In genomic region chr17:15419534-15419933, GRCm38 (mm10) we compare ENCODE assay signal across 13 mouse cellular contexts. TPM values are rescaled to one million over a fixed set of nuclear protein-coding genes. Genes with fewer than 3 reads are reported as not detected.
DNase-seq lines count a peak whose midpoint lies in the region; ATAC-seq and TF ChIP-seq lines count a peak whose summit lies in the region.
"Had no signal": no experiment of that assay in that cellular context is flagged by ENCODE, and none has a peak within 500 bp of the region (broad histone marks: within the 10 kb centered on the region; RNA-seq: fewer than 3 reads in every experiment).

No protein-coding gene starts in this region.

- H3K4me2 ChIP-seq in heart, embryonic 14.5 days (ENCODE audit: low read length) = no peak overlapping the region
- H3K4me2 ChIP-seq in lung, embryonic 14.5 days = no peak overlapping the region
- H3K4me2 ChIP-seq in liver, postnatal 0 days (ENCODE audit: low read depth, low read length) = no peak overlapping the region
- H3K4me2 ChIP-seq: liver, embryonic 15.5 days had no signal

- H3K27me3 ChIP-seq in cerebellum, adult 2 months (ENCODE audit: control insufficient read depth, insufficient read depth, low read length) = no peaks in the 10 kb centered on the region
- H3K27me3 ChIP-seq in heart, embryonic 14.5 days (ENCODE audit: control insufficient read depth, insufficient read depth, low read length) = no peaks in the 10 kb centered on the region
- no peaks in the 10 kb centered on the region for H3K27me3 ChIP-seq in lung, embryonic 14.5 days (ENCODE audit: insufficient read depth, low read length)
- H3K27me3 ChIP-seq in liver, postnatal 0 days (ENCODE audit: insufficient read depth, low read length) = no peaks in the 10 kb centered on the region
- H3K27me3 ChIP-seq: liver, embryonic 15.5 days had no signal

- no peak for TF ChIP-seq POLR2A in cerebellum, adult 2 months (IDR thresholded peaks at IDR 0.05; ENCODE audit: borderline replicate concordance, insufficient read depth, low read length)
- TF ChIP-seq POLR2A in lung, adult 2 months (IDR thresholded peaks at IDR 0.05; ENCODE audit: borderline replicate concordance, extremely low read depth, low read depth, low read length) = no peak

- DNase-seq in cerebellum, adult 2 months = no peak
- DNase-seq in cerebellum, adult 8-10 months = no peak
- no peak for DNase-seq in heart, adult 8-10 months (ENCODE audit: low spot score)
- no peak for DNase-seq in lung, embryonic 14.5 days
- no peak for DNase-seq in lung, adult 2 months
- DNase-seq in liver, postnatal 0 days = no peak
- DNase-seq: cerebellum, postnatal 10 days; spleen, adult 18-20 months had no signal

- H3K4me3 ChIP-seq in cerebellum, adult 2 months (replicated peaks; ENCODE audit: insufficient read depth, low read depth, low read length) = no peak overlapping the region
- no peak overlapping the region for H3K4me3 ChIP-seq in heart, embryonic 14.5 days (ENCODE audit: control insufficient read depth in 1 of 2, insufficient read depth in 1 of 2, low read depth in 1 of 2, low read length in 2 of 2)
- no peak overlapping the region for H3K4me3 ChIP-seq in lung, embryonic 14.5 days (ENCODE audit: low read depth, low read length)
- no peak overlapping the region for H3K4me3 ChIP-seq in lung, adult 2 months (replicated peaks; ENCODE audit: extremely low read depth, low read depth, low read length)
- no peak overlapping the region for H3K4me3 ChIP-seq in liver, postnatal 0 days (ENCODE audit: low read depth, low read length)
- H3K4me3 ChIP-seq: liver, embryonic 15.5 days; midbrain, embryonic 10.5 days had no signal

- H3K36me3 ChIP-seq in heart, embryonic 14.5 days (ENCODE audit: control insufficient read depth, insufficient read depth, low read length) = peaks cover 95% of the 10 kb centered on the region
- peaks cover 88% of the 10 kb centered on the region for H3K36me3 ChIP-seq in lung, embryonic 14.5 days (ENCODE audit: insufficient read depth)
- peaks cover 56% of the 10 kb centered on the region for H3K36me3 ChIP-seq in liver, postnatal 0 days (replicated peaks; ENCODE audit: insufficient read depth, low read length)

- TF ChIP-seq EP300 in liver, postnatal 0 days (IDR thresholded peaks at IDR 0.05; ENCODE audit: low read depth) = no peak

- peak; percentile 6; the same call in 1 of the 2 replicates for TF ChIP-seq CTCF in cerebellum, adult 2 months (IDR thresholded peaks at IDR 0.05; ENCODE audit: borderline replicate concordance, insufficient read depth, low read depth, low read length)
- TF ChIP-seq CTCF in lung, embryonic 14.5 days (IDR thresholded peaks at IDR 0.05; ENCODE audit: low read depth) = peak; percentile 29
- TF ChIP-seq CTCF in lung, adult 2 months (IDR thresholded peaks at IDR 0.05; ENCODE audit: insufficient read depth, low read length) = no peak
- peak; percentile 52 for TF ChIP-seq CTCF in liver, postnatal 0 days (IDR thresholded peaks at IDR 0.05; ENCODE audit: low read depth)

- peak; percentile 31; the same call in 1 of the 2 replicates for ATAC-seq in heart, embryonic 14.5 days (ENCODE audit: insufficient number of reproducible peaks, insufficient read depth, low FRiP score, low read depth)
- no peak for ATAC-seq in lung, embryonic 14.5 days (ENCODE audit: insufficient read depth)
- ATAC-seq in liver, postnatal 0 days = peak; percentile 57
- ATAC-seq in erythroid progenitor cell, adult 5-6 weeks (replicated peaks; ENCODE audit: low FRiP score, poor library complexity, severe bottlenecking) = no peak
- ATAC-seq: hindbrain, embryonic 16.5 days had no signal

- H3K9ac ChIP-seq in heart, embryonic 14.5 days (ENCODE audit: low read length) = no peak overlapping the region
- no peak overlapping the region for H3K9ac ChIP-seq in lung, embryonic 14.5 days
- H3K9ac ChIP-seq in liver, postnatal 0 days (replicated peaks) = no peak overlapping the region
- H3K9ac ChIP-seq: liver, embryonic 15.5 days had no signal

- 90% methylated on average over 8 of the region's 8 CpGs for WGBS in cerebellum, adult 2 months
- WGBS in heart, embryonic 14.5 days = 60% methylated on average over 8 of the region's 8 CpGs
- 75% methylated on average over 8 of the region's 8 CpGs for WGBS in lung, embryonic 14.5 days
- 89% methylated on average over 8 of the region's 8 CpGs for WGBS in lung, adult 2 months
- 70% methylated on average over 8 of the region's 8 CpGs for WGBS in liver, postnatal 0 days (ENCODE audit: insufficient replicate concordance)

- no peaks in the 10 kb centered on the region for H3K4me1 ChIP-seq in cerebellum, adult 2 months (ENCODE audit: control insufficient read depth, insufficient read depth, low read length)
- peaks cover 0 to 6% of the 10 kb centered on the region in 2 experiments; a peak in 2 of 4 replicates for H3K4me1 ChIP-seq in heart, embryonic 14.5 days (ENCODE audit: control insufficient read depth in 2 of 2, insufficient read depth in 2 of 2, low read length in 2 of 2)
- H3K4me1 ChIP-seq in lung, embryonic 14.5 days (ENCODE audit: insufficient read depth) = no peaks in the 10 kb centered on the region
- H3K4me1 ChIP-seq in lung, adult 2 months (ENCODE audit: control insufficient read depth, insufficient read depth, low read length) = no peaks in the 10 kb centered on the region
- H3K4me1 ChIP-seq in liver, postnatal 0 days (ENCODE audit: insufficient read depth) = no peaks in the 10 kb centered on the region
- H3K4me1 ChIP-seq: liver, embryonic 15.5 days; midbrain, embryonic 10.5 days had no signal

- no peak overlapping the region for H3K27ac ChIP-seq in cerebellum, adult 2 months (ENCODE audit: insufficient read depth, low read length)
- no peak overlapping the region for H3K27ac ChIP-seq in heart, embryonic 14.5 days (replicated peaks in 1 of 2; ENCODE audit: control insufficient read depth in 1 of 2, insufficient read depth in 1 of 2, low read depth in 2 of 2, low read length in 2 of 2)
- no peak overlapping the region for H3K27ac ChIP-seq in lung, embryonic 14.5 days (ENCODE audit: low read depth)
- H3K27ac ChIP-seq in liver, postnatal 0 days (ENCODE audit: low read depth) = no peak overlapping the region
- H3K27ac ChIP-seq: liver, embryonic 15.5 days; midbrain, embryonic 10.5 days had no signal

- H3K9me3 ChIP-seq in heart, embryonic 14.5 days (ENCODE audit: control insufficient read depth, low read length) = no peaks in the 10 kb centered on the region
- H3K9me3 ChIP-seq in lung, embryonic 14.5 days (ENCODE audit: low read depth, low read length) = no peaks in the 10 kb centered on the region
- H3K9me3 ChIP-seq in liver, postnatal 0 days (ENCODE audit: low read length) = 0 out of 2 replicates have a peak, but pooled peaks cover 3% of the 10 kb centered on the region
- H3K9me3 ChIP-seq: liver, embryonic 15.5 days had no signal

RNA-seq across cellular contexts. Expression of gene Fam120b, which starts 23.5 kb away (rescaled TPM):
- polyA plus RNA-seq in cerebellum, adult 2 months (2012; rRNA removed) = 33.8 TPM in 2 replicates
- 16.5 and 17.5 TPM in 2 replicates for polyA plus RNA-seq in heart, embryonic 14.5 days (2014; fragmentation: Nextera tagmentation; extraction: Ambion mirVana)
- 10 to 100 TPM; 11.2 to 14.7 (median 14.2) TPM for total RNA-seq in heart, adult 8-10 months (2022)
- polyA plus RNA-seq in lung, embryonic 14.5 days (2014; fragmentation: Nextera tagmentation; extraction: Ambion mirVana) = 25.0 and 26.6 TPM in 2 replicates
- polyA plus RNA-seq in lung, adult 2 months (2012; rRNA removed) = 9.9 and 11.5 TPM in 2 replicates
- 5.0 and 5.2 TPM in 2 replicates for polyA plus RNA-seq in liver, postnatal 0 days (2015; fragmentation: Nextera tagmentation; extraction: Ambion mirVana)
- 0.36 and 2.9 TPM in 2 replicates for total RNA-seq in erythroid progenitor cell, adult 5-6 weeks (2015; ENCODE audit: low replicate concordance)
- total RNA-seq in erythroid progenitor cell, adult 5-6 weeks (2017; ENCODE audit: low replicate concordance) = 2.8 and 5.9 TPM in 2 replicates

RNA-seq across cellular contexts. Expression of gene Dll1, which starts 42.9 kb away (rescaled TPM):
- 5.2 and 6.2 TPM in 2 replicates for polyA plus RNA-seq in cerebellum, adult 2 months (2012; rRNA removed)
- polyA plus RNA-seq in heart, embryonic 14.5 days (2014; fragmentation: Nextera tagmentation; extraction: Ambion mirVana) = 4.7 and 4.9 TPM in 2 replicates
- total RNA-seq in heart, adult 8-10 months (2022) = 1 to 10 TPM; 3.7 to 7.3 (median 5.7) TPM
- 3.1 and 3.4 TPM in 2 replicates for polyA plus RNA-seq in lung, embryonic 14.5 days (2014; fragmentation: Nextera tagmentation; extraction: Ambion mirVana)
- 22.7 and 51.1 TPM in 2 replicates for polyA plus RNA-seq in lung, adult 2 months (2012; rRNA removed)
- polyA plus RNA-seq in liver, postnatal 0 days (2015; fragmentation: Nextera tagmentation; extraction: Ambion mirVana) = 1.9 and 2.6 TPM in 2 replicates
- not detected in 2 replicates for total RNA-seq in erythroid progenitor cell, adult 5-6 weeks (2015; ENCODE audit: low replicate concordance)
- not detected in 2 replicates for total RNA-seq in erythroid progenitor cell, adult 5-6 weeks (2017; ENCODE audit: low replicate concordance)

Comparison
In these comparisons a context has a peak if more than half of its experiments do, and no peak if none do; other contexts are left out.
1. ATAC-seq: peak in heart, embryonic 14.5 days (single experiment) and liver, postnatal 0 days (single experiment); none in lung, embryonic 14.5 days (single experiment) and erythroid progenitor cell, adult 5-6 weeks (single experiment).